Mouse (Mus musculus): ENCODE data around the gene Ddx58.

GRCm38 (mm10) chr4:40174321-40174720 lies 65.3 kb downstream of the Ddx58 start:
- TF ChIP-seq CTCF (IDR thresholded peaks at IDR 0.05; ENCODE audit: extremely low read depth, insufficient read depth, insufficient read length, insufficient replicate concordance), result no peak
- TF ChIP-seq POLR2A (IDR thresholded peaks at IDR 0.05; ENCODE audit: low read depth, low read length), result no peak

Measured in spleen, adult 2 months (tissue).